Mouse (Mus musculus) mouse embryonic stem cell (cell line): ENCODE data around the gene Prune1.

Experiments used
- in situ Hi-C, 2 experiments: fragments of 300-500 bp; cut with MboI; formaldehyde crosslinking; loops; 1 replicate in 1 of 2; 3 replicates in 1 of 2; pipeline ENCODE4 v1.14.3; 2019 to 2020; ENCODE audit warnings: low sequenced_read_pairs in 2 of 2, low pct_unique_long_range_greater_than_20kb in 1 of 2, mixed read lengths in 1 of 2; ENCODE audit not compliant: unreplicated experiment in 1 of 2

The Prune1 gene

GRCm38 (mm10) chr3:95284501-95285281, 2.8 kb upstream of the Prune1 start:
- in situ Hi-C loops: no loop called here

- in situ Hi-C loops: no loop called here
These were observed 2.2 kb upstream of the Prune1 start for GRCm38 (mm10) chr3:95284062-95284461.

- in situ Hi-C loops: no loop called here
These were observed 1.7 kb upstream of the Prune1 start for GRCm38 (mm10) chr3:95283589-95283941.

GRCm38 (mm10) chr3:95282865-95283588, 1.2 kb upstream of the Prune1 start:
- in situ Hi-C loops: no loop called here

- in situ Hi-C loops: no loop called here
These were observed 547 bp upstream of the Prune1 start for GRCm38 (mm10) chr3:95282381-95282864.

- in situ Hi-C loops: no loop called here
These were observed 1.1 kb downstream of the Prune1 start for GRCm38 (mm10) chr3:95280747-95281146.

GRCm38 (mm10) chr3:95277149-95277551, 4.7 kb downstream of the Prune1 start:
- in situ Hi-C loops: no loop called here

GRCm38 (mm10) chr3:95276428-95276934, 5.4 kb downstream of the Prune1 start:
- in situ Hi-C loops: no loop called here

- in situ Hi-C loops: no loop called here
These were observed 6.7 kb downstream of the Prune1 start for GRCm38 (mm10) chr3:95275161-95275560.

- in situ Hi-C loops: no loop called here
These were observed 7.4 kb downstream of the Prune1 start for GRCm38 (mm10) chr3:95274453-95274852.

GRCm38 (mm10) chr3:95273471-95273870, 8.4 kb downstream of the Prune1 start:
- in situ Hi-C loops: no loop called here

GRCm38 (mm10) chr3:95270766-95271364, 11.0 kb downstream of the Prune1 start:
- in situ Hi-C loops: no loop called here

GRCm38 (mm10) chr3:95269789-95270188, 12.1 kb downstream of the Prune1 start:
- in situ Hi-C loops: no loop called here

GRCm38 (mm10) chr3:95267855-95268254, 14.0 kb downstream of the Prune1 start:
- in situ Hi-C loops: no loop called here

- in situ Hi-C loops: no loop called here
These were observed 15.8 kb downstream of the Prune1 start for GRCm38 (mm10) chr3:95266052-95266451.

- in situ Hi-C loops: no loop called here
These were observed 17.2 kb downstream of the Prune1 start for GRCm38 (mm10) chr3:95264724-95265123.

- in situ Hi-C loops: no loop called here
These were observed 18.7 kb downstream of the Prune1 start for GRCm38 (mm10) chr3:95263089-95263739.

- in situ Hi-C loops: no loop called here
These were observed 19.9 kb downstream of the Prune1 start for GRCm38 (mm10) chr3:95261975-95262374.

GRCm38 (mm10) chr3:95256931-95257330, 24.9 kb downstream of the Prune1 start:
- in situ Hi-C loops: no loop called here
